Mouse (Mus musculus): ENCODE measurements around the gene Apba2. TPM values are rescaled to one million over a fixed set of nuclear protein-coding genes. Genes with fewer than 3 reads are reported as not detected.

Apba2 gene
- total RNA-seq (2014; rRNA removed; ENCODE audit: low replicate concordance) (2.9 TPM in 1 of 2 replicates, not detected in the other), polyA plus RNA-seq (2015; fragmentation: Nextera tagmentation; extraction: Ambion mirVana) (0.42 and 0.48 TPM in 2 replicates)

DNA sequence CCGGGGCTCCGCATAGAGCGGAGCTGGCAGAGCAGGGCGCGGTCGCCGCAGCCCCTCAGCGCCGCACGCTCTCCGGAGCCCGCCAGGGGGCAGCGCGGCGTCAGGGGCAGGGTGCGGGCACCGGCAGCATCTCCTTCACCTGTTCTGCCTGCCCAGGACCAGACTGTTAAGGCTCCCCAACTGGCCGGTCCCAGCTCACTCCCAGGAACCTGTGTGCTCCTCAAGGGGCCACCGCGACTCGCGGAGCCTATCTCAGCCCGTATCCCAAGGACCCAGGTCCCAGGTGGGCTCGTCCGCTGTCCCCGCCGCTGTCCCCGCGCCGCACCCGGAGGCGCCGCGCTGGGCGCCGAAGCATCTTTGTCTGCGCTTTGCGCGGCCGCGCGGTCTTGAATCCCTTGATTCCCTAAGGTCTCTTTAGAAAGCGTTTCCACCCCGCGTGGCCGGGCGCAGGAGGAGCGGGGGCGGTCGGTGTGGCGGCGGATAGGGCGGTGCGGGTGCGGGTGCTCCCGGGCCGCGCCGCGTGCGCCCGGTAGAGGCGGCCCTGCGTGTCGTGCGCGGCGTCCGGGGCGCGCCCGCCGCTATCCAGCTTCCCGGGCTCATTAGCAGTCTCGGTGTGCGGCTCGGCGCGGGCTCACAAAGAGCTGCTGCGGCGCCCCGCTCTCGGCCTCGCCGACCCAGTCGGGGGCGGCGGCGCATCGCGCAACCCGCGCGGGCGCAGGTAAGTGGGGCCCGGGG is at the start of gene Apba2:
TSS of gene Apba2 (plus strand) at position 171 of the 735 bp plus-strand sequence.
- H3K36me3 ChIP-seq (replicated peaks; ENCODE audit: control insufficient read depth, insufficient read depth, low read length) = no peaks in the 10 kb centered on the region
- no peak for DNase-seq (ENCODE audit: low spot score)

DNA sequence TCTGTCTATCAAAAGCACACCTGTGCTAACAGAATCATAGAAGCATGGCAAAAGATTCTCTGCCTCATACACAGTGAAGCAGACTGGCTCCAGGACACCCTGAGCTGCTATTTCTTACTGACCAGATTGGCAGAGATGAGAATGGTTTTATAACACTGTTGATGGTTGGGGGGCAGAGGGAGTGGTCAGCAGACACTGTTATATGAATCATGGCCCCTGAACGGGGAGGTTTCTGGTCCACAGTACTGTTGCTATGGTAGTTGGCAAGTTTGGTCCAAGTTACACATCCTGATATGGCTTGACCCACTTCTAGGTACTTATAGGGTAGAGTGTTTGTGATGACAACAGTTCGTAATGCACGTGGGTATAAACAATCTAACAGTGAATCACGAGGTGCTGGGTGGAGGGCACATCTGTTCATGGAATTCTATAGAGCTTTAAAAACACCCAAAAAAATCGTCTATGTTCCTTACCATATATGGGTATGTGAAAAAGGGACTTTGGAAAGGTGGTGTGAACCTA is 49.6 kb upstream of the Apba2 start:
- H3K27ac ChIP-seq (ENCODE audit: low read depth) = no peak overlapping the region
- ATAC-seq (ENCODE audit: insufficient read depth, low read depth) (no peak), DNase-seq (ENCODE audit: low spot score) (no peak)
- H3K4me1 ChIP-seq (ENCODE audit: control insufficient read depth, insufficient read depth) = no peaks in the 10 kb centered on the region
- H3K27me3 ChIP-seq (ENCODE audit: control insufficient read depth, insufficient read depth, low read length) = no peaks in the 10 kb centered on the region
- no peaks in the 10 kb centered on the region for H3K36me3 ChIP-seq (replicated peaks; ENCODE audit: control insufficient read depth, insufficient read depth, low read length)
- H3K9me3 ChIP-seq (replicated peaks; ENCODE audit: control insufficient read depth, low read length) = no peaks in the 10 kb centered on the region
- 58% methylated on average over 5 of the region's 5 CpGs for WGBS
- H3K4me2 ChIP-seq (ENCODE audit: low read depth, low read length) = no peak overlapping the region
- H3K9ac ChIP-seq (replicated peaks; ENCODE audit: low read depth, low read length) = no peak overlapping the region
- H3K4me3 ChIP-seq (ENCODE audit: low read depth, low read length) = no peak overlapping the region
- TF ChIP-seq EP300 (IDR thresholded peaks at IDR 0.05; ENCODE audit: low read depth) (no peak), CTCF (IDR thresholded peaks at IDR 0.05; ENCODE audit: low read depth) (no peak)

More for the DNA sequence above, at the start of gene Apba2:
- WGBS = under 1% methylated on average over 85 of the region's 96 CpGs
- H3K27me3 ChIP-seq (ENCODE audit: control insufficient read depth, insufficient read depth, low read length) = peaks cover 36% of the 10 kb centered on the region
- peak within 1 kb of the TSS; percentile 51 for H3K4me2 ChIP-seq (ENCODE audit: low read depth, low read length)
- peak; percentile 39; the same call in 1 of the 2 replicates for ATAC-seq (ENCODE audit: insufficient read depth, low read depth)
- H3K27ac ChIP-seq (ENCODE audit: low read depth) = no peak within 1 kb of the TSS
- H3K4me1 ChIP-seq (ENCODE audit: control insufficient read depth, insufficient read depth) = no peaks in the 10 kb centered on the region
- H3K9me3 ChIP-seq (replicated peaks; ENCODE audit: control insufficient read depth, low read length) = no peaks in the 10 kb centered on the region
- TF ChIP-seq CTCF (IDR thresholded peaks at IDR 0.05; ENCODE audit: low read depth) = no peak
- no peak for TF ChIP-seq EP300 (IDR thresholded peaks at IDR 0.05; ENCODE audit: low read depth)
- no peak within 1 kb of the TSS for H3K9ac ChIP-seq (replicated peaks; ENCODE audit: low read depth, low read length)
- peak within 1 kb of the TSS; percentile 40 for H3K4me3 ChIP-seq (ENCODE audit: low read depth, low read length)

DNA sequence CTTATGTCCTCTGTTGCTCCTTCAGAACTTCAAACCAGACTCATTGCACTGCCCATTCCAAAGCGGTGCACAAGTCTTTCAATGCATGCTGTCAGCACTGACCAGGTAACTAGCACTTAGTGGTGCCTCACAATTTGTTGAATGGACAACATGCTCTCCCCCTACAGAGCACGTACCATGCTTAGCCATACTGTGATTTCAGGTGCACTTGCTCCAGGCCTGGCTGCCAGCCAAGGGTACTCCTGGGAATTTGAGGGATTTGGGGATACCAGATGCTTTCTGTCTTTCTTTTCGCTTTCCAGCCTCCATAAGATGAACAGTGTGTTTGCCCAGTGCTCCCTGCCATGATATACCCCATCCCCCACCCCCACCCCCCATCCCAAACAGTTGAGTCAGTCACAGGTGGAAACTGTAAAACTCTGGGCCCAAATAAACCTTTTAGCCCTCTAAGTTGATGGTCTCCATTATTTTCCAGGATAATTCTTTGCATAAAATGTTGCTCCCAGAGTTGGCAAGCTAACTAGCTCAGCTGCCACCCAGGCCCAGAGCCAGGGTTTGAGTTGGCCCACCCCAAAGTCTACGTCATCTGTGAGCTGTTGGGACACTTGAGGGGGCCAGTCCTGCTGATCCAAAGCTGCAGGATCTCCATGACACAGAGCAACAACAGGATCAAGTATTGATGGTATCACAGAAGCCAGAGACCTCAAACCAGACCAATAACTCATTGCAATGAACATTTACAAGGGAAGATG is 48.9 kb upstream of the Apba2 start:
- DNase-seq (ENCODE audit: low spot score) = no peak
- ATAC-seq (ENCODE audit: insufficient read depth, low read depth) = no peak
- Histone ChIP-seq H3K27ac (ENCODE audit: low read depth) (no peak overlapping the region), H3K4me1 (ENCODE audit: control insufficient read depth, insufficient read depth) (no peaks in the 10 kb centered on the region), H3K27me3 (ENCODE audit: control insufficient read depth, insufficient read depth, low read length) (no peaks in the 10 kb centered on the region), H3K9me3 (replicated peaks; ENCODE audit: control insufficient read depth, low read length) (no peaks in the 10 kb centered on the region), H3K36me3 (replicated peaks; ENCODE audit: control insufficient read depth, insufficient read depth, low read length) (no peaks in the 10 kb centered on the region), H3K9ac (replicated peaks; ENCODE audit: low read depth, low read length) (no peak overlapping the region), H3K4me3 (ENCODE audit: low read depth, low read length) (no peak overlapping the region), H3K4me2 (ENCODE audit: low read depth, low read length) (no peak overlapping the region)
- TF ChIP-seq EP300 (IDR thresholded peaks at IDR 0.05; ENCODE audit: low read depth) = no peak
- no peak for TF ChIP-seq CTCF (IDR thresholded peaks at IDR 0.05; ENCODE audit: low read depth)
- WGBS = 74% methylated on average over 4 of the region's 4 CpGs

DNA sequence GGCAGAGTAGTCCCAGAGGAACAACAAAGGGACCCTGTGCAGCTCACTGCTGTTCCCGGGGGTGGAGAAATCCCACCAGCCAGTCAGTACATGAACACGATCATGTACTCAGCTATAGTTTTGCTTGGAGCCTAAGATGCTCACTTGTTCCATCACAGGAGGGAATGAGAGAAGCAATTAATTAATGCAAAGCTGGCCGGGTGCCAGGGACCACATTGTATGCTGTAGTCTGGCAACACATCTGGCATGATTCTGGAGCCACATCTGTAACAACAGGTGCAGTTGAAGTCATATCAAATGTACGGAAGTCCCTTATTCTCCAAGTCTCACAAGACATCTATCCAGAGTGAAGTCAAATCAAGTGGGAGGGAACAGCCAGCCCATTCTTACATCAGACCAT is 45.3 kb upstream of the Apba2 start:
- no peaks in the 10 kb centered on the region for H3K36me3 ChIP-seq (replicated peaks; ENCODE audit: control insufficient read depth, insufficient read depth, low read length)
- TF ChIP-seq EP300 (IDR thresholded peaks at IDR 0.05; ENCODE audit: low read depth) (no peak), CTCF (IDR thresholded peaks at IDR 0.05; ENCODE audit: low read depth) (no peak)
- no peaks in the 10 kb centered on the region for H3K27me3 ChIP-seq (ENCODE audit: control insufficient read depth, insufficient read depth, low read length)
- no peak overlapping the region for H3K9ac ChIP-seq (replicated peaks; ENCODE audit: low read depth, low read length)
- no peak overlapping the region for H3K4me2 ChIP-seq (ENCODE audit: low read depth, low read length)
- no peak overlapping the region for H3K4me3 ChIP-seq (ENCODE audit: low read depth, low read length)
- WGBS = 62% methylated on average over 4 of the region's 4 CpGs
- no peak overlapping the region for H3K27ac ChIP-seq (ENCODE audit: low read depth)
- H3K9me3 ChIP-seq (replicated peaks; ENCODE audit: control insufficient read depth, low read length) = no peaks in the 10 kb centered on the region
- H3K4me1 ChIP-seq (ENCODE audit: control insufficient read depth, insufficient read depth) = no peaks in the 10 kb centered on the region
- ATAC-seq (ENCODE audit: insufficient read depth, low read depth) (no peak), DNase-seq (ENCODE audit: low spot score) (no peak)

DNA sequence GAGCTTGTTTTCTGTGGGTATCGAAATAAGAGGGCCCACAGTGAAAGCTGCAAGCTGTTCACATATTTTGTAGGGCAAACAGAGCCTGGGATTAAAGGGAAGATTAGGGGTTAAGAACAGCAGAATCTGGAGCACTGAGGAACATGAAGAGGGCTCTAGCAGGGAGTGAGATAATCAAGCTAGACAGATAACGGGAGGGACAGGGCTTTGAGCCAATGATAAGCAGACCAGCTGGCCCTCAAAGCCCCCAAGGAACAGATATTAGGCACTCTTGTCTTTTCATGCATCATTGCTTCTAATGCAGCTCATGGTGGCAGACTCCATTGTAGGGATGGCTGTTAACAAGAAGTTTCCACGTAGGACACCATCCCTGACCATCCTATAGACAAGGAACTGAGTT is 44.8 kb upstream of the Apba2 start:
- Histone ChIP-seq H3K36me3 (replicated peaks; ENCODE audit: control insufficient read depth, insufficient read depth, low read length) (no peaks in the 10 kb centered on the region), H3K27ac (ENCODE audit: low read depth) (no peak overlapping the region), H3K9me3 (replicated peaks; ENCODE audit: control insufficient read depth, low read length) (no peaks in the 10 kb centered on the region), H3K4me3 (ENCODE audit: low read depth, low read length) (no peak overlapping the region), H3K27me3 (ENCODE audit: control insufficient read depth, insufficient read depth, low read length) (no peaks in the 10 kb centered on the region), H3K4me2 (ENCODE audit: low read depth, low read length) (no peak overlapping the region), H3K4me1 (ENCODE audit: control insufficient read depth, insufficient read depth) (no peaks in the 10 kb centered on the region), H3K9ac (replicated peaks; ENCODE audit: low read depth, low read length) (no peak overlapping the region)
- 38% methylated on average over 3 of the region's 3 CpGs for WGBS
- no peak for ATAC-seq (ENCODE audit: insufficient read depth, low read depth)
- TF ChIP-seq CTCF (IDR thresholded peaks at IDR 0.05; ENCODE audit: low read depth) (no peak), EP300 (IDR thresholded peaks at IDR 0.05; ENCODE audit: low read depth) (no peak)
- no peak for DNase-seq (ENCODE audit: low spot score)

Measured in heart, postnatal 0 days (tissue).